Mouse (Mus musculus): ENCODE data around the gene Triap1. TPM values are rescaled to one million over a fixed set of nuclear protein-coding genes. Genes with fewer than 3 reads are reported as not detected.
"Not testable (repeated sequence)": the region's sequence is repeated elsewhere in the genome, so short reads cannot be mapped to it uniquely, and the experiment has no call there.

Gene Triap1
- 64.6 and 65.2 TPM in 2 replicates for polyA plus RNA-seq (2015; fragmentation: Nextera tagmentation; extraction: Ambion mirVana)

DNA sequence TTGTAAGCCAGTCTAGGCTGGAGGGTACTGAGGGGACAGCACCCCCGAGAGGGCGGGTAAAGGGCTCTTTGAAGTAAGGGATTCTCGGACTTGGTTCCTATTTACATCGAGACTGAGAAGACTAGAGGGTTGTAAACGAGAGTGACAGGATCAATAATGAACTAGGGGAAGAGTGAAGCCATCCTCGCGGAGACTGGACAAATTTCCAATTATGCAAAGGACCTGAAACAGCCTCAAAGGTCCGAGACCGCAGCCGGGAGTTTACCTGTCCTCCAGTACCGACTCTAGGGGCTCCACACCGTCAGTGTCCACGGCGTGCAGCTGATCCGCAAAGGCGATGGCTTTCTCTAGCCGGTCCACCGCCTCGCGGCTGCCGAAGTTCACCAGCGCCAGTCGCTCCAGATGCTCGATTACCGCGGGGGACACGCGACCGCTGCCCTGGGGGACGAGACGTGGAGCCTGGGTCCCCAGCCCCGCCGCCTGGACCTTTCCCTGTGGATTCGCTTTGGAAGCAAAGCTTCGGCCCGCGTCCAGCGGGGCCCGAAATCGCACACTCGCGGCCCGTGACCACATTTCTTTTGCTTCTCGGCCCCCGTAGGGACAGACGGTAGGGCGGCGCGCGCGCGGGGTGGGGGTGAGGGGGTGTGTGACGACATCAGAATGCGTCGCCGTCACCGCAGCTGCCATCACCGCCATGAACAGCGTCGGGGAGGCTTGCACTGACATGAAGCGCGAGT is at the start of gene Triap1, which contains the start of gene Gatc:
TSS of gene Triap1 (plus strand) at position 649 of the 737 bp plus-strand sequence.
TSS of gene Gatc (minus strand) at position 602 of the 737 bp plus-strand sequence.
- DNase-seq (ENCODE audit: low spot score), result peak; percentile 90

DNA sequence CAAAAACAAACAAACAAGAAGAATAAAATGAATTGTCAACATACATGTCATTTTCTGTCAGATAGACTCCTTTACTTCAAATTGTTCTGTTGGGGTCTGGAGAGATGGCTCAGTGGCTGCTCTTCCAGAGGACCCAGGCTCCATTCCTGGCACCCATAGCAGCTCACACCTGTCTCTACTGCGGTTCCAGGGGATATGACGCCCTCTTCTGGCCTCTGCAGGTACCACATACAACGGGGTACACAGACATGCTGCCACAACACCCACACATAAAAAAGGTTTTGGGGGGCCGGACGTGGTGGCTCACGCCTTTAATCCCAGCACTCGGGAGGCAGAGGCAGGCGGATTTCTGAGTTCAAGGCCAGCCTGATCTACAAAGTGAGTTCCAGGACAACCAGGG is 46.9 kb upstream of the Triap1 start:
- DNase-seq (ENCODE audit: low spot score), result no peak

DNA sequence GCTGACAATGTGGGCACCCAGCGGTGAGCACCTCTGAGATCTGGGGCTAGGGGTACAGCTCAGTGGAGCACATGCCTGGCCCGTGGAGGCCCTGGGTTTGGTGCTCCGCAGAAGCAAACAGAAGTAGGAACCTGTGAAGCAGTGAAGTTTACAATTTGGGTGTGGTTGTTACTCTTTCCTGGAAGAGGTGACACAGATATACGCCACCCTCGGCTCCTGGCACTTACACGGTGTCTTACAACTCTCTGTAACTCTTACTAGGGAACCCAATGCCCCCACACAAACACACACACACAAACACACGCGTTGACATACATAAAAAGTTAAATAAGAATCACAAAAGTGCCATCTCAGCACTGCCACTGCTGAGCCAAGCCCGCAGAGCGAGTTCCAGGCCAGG is 44.7 kb upstream of the Triap1 start:
- no peak for DNase-seq (ENCODE audit: low spot score)

DNA sequence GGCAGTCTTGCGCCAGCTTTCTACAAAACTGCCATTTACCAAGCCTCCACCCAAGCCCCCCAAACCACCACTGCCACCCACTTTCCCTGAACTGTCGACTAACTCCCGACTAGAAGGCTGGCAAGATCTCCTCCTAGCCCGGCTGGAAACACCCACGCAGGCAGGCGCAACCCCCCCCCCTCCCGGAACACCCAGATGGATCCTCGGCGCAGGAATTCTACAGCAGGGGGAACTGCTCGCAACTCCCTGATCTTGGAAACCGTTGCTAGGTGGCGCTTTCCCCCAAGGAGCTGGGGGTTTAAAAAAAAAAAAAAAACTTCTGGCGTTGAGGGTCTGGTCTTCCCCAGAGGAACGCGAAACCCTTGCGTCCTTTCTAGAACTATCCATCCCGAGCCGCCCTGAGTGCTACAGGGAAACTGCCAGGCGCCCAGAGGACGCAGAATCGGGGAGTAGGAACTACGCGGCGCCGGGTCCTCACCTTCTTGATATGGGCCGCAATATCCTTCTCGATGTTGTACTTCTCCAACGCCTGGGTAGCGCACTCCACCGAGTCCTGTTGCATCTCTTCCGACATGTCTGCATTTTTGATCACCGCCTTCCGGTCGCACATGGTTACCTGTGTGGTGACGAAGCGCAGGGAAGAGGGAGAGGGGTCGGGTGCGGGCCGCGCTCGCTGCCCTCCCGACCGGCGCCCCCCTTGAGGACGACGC is 40.8 kb upstream of the Triap1 start:
- peak; percentile 71 for DNase-seq (ENCODE audit: low spot score)

DNA sequence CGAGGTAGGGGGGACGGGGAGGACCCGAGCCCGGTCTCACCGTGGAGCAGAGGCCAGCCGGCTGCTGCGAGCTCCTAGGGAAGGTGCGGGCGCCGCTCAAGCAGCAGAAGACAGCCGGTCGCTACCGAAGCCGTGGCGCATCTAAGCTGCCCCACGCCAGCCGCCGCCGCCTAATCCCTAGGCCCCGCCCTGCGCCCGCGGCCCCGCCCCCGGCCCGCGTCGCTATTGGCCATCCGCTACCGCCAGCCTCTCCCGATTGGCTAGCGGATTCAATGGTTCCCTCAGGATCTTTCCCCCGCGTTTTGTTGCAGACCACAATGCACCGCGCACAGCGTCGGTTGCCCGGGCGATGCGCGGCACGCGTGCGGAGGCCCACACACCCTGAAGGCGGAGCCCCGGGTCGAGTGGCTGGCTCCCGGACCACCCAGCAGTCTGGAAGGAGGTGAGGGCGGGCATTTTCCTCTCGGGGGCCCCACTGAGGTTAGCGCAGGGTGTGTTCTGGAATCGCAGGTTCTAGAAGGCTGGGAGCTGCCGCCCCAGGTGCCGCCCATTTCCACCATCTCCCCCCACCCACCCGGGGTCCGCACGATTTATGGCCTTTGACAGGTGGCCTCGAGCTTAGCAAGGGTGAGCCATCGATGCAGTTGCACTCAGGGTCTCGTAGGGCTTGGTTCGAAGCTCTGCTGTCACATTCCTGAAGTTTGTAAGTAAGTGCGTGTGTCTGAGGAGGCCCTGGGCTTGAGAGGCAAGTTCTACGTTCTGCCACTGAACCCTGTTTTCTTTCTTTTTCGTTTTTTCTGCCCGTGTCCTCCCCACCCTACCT is 40.0 kb upstream of the Triap1 start, which contains the start of gene Dynll1:
TSS of gene Dynll1 (minus strand) at position 208 of the 823 bp plus-strand sequence.
- peak; percentile 100 for DNase-seq (ENCODE audit: low spot score)

DNA sequence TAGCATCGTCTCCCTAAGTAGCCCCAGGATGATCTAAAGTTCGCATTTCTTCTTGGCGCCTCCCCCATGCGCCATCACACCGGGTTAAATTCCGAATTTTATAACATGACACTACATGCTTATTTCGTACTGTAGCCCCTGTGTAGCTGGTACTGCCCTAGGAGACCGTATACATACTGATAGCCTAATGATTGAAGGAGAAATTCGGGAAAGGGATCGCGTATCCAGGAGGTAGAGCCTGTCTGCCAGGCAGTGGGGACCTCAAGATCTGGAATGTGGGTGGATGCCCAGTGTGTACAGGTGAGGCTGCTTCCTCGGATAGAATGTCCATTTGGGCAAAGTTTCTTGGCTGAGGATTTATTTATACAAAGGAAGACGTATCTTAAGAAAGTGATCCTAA is 39.4 kb upstream of the Triap1 start:
- no peak for DNase-seq (ENCODE audit: low spot score)

DNA sequence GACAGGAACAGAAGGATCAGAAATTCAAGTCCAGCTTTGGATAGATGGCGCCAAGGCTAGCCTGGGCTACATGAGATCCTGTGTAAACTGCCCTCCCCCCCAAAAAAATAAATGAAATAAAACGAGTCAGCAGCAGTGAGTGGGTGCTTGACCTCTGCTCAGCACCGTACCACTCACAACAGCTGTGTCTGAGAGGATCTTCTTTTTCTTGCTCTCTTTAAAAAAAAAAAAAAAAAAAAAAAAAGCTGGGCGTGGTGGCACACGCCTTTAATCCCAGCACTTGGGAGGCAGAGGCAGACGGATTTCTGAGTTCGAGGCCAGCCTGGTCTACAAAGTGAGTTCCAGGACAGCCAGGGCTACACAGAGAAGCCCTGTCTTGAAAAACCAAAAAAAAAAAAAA is 38.8 kb upstream of the Triap1 start:
- not testable (repeated sequence) for DNase-seq (ENCODE audit: low spot score)

DNA sequence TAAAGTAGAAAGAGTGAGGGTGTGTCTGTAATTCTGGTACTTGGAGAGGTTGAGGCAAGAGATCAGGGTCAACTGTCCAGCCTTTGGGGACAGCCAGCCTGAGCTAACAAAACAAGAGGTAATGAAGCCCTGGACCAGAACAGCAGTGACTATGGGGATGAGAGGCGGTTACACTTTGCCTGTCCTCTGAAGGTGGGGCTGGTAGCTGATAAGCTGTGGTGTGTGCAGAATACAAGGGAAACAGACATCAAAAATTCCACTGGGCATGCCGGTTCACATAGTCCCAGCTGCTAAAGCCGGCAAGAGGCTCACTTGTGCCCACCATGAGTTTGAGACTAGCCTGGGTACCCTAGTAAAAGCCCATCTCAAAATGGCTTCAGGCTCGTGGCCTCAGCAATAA is 28.7 kb upstream of the Triap1 start:
- DNase-seq (ENCODE audit: low spot score), result no peak

DNA sequence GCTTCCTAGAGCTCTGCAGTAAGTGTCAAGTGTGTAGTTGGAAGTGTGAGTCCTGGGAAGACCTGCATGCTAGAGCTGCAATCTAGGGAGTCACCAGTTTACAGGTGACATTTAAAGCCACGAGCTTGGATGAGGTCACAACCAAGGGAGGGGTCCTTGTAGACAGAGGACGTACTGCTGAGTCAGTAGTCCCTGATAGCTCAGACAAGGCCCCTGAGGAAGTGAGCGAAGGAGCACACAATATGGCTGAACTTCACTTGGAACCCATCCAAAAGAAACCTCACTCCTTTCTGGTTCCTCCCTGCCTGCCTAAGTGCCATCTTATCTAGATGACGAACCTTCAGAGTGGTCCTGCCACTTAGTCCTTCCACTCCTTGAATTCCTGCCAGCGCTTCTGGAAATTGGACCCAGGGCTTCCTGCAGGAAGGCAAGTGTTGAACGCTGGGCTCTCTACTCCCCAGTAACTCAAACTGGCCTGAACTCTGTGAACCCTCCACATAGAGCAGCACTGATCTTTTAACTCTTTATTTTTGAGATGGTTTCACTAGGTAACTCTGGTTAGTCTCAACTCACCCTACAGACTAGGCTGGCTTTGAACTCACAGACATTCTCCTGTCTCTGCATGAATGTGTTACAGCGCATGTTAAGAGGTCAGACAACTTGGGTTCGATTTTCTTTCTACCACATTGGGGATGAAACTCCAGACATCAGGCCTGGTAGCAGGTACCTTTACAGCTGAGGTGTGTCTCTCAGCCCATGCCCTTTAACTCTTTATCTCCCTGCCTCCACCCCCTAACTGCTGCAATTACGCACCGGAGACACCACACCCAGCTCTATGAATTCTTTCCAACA is 28.0 kb upstream of the Triap1 start:
- no peak for DNase-seq (ENCODE audit: low spot score)

DNA sequence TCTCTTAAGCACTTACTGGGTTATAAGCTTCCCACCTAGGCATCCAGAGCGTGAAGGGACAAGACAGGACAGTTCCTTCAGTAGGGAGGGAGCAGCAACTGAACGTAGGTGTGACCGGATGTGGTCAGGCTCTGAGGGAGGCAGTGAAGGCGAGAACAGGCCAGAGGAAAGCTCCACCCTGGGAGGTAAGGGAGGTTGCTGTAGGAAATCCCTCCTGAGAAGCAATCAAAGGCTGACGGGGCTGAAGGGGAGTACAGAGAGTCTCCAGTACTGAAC is 27.4 kb upstream of the Triap1 start:
- no peak for DNase-seq (ENCODE audit: low spot score)

DNA sequence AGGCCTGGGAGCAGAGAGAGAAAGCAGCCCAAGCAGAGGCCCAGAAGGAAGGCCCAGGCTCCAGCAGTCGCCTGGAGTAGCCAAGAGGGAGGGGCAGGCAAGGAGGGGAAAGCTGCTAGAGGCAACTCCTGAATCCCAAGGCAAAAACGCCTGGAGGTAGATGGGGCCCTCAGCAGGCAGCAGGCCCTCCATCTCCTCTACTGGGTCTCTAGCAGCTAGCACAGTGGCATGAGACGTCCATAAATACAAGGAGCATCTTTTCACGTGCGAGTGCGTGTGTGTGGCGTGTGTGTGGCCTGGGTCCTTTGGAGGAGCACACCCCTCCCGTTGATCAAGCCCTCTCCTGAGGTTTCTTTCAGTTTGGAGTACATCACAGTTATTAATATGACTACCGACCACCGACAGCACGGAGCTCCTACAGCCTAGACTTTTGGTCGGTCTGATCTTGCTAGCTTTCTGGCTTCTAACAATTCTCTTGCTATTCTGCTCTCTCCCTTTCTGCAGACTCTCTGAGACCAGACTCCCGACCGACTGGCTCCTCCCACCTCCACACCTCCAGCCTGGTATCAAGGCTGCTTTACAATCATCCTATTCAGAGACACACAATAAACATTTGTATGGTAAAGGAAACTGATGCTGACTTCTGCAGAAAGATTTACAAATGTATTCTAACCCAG is 23.9 kb upstream of the Triap1 start:
- DNase-seq (ENCODE audit: low spot score), result no peak

DNA sequence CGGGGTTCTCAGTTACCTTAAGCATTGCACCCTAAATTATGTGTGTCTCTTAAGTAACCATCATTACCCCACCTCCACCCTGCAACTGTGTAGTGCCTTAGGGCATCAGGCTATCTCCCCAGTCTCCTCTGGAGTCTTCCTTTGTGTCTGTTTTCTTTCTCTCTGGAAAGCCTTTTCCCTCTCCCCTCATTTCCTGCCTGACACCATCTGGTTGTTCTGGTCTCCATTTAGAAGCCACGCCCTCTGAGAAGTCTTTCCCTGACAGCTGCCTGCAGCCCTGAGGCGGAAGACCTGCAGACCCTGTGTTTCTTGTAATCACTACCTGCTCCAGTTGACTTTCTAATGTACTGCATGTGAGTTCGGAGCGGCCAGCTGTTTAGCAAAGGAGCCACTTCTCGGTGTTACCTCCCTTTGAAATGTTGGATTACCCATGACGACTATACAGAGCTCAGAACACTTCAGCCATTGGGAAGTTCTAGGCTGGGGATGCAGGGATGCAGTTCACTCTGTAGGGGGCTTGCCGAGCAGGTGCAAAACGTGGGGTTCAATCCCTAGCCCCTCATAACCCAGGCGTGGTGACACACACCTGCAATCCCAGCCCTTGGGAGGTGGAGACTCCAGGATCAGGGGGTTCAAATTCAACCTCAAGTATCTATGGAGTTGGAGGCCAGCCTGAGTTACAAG is 23.2 kb upstream of the Triap1 start:
- peak; percentile 67 for DNase-seq (ENCODE audit: low spot score)

DNA sequence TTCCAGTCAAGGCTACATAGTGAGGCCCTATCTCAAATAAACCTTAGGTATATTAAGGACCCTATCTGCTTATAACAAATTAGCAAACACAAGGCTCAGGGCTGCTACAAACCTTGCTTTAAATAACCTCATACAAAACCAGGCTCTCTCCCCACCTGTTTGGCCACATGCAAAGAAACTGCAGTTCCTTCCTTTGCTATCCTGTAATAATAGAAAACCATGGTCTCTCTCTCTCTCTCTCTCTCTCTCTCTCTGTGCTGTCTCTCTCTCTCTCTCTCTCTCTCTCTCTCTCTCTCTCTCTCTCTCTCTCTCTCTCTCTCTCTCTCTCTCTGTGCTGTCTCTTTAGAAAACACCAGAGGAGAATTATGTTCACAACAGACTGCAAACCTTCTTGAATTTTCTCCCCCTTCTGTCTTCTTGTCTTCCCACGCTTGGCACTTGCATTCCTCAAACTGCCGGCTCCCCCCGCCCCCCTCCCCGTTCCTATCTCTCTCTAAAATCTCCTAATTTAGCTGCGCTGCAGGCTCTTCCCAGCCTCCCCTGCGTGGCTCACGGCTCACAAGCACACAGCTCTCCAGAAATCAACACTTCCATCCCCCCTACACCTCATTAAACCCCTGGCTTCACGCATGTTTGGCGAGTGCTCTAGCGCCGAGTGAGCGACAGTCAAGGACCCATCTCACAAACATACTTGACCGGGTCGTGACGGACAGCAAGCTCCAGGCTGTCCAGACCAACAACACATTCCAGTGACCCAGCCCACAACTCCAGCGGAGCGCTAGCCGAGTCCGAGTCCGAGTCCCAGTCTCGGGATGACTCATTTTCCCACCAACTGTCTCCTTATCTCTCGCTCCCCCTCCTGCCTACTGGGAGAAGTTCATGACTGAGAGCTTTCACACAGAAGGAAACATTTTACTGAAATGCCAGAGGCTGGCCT is 21.8 kb upstream of the Triap1 start:
- DNase-seq (ENCODE audit: low spot score), result peak; percentile 59

DNA sequence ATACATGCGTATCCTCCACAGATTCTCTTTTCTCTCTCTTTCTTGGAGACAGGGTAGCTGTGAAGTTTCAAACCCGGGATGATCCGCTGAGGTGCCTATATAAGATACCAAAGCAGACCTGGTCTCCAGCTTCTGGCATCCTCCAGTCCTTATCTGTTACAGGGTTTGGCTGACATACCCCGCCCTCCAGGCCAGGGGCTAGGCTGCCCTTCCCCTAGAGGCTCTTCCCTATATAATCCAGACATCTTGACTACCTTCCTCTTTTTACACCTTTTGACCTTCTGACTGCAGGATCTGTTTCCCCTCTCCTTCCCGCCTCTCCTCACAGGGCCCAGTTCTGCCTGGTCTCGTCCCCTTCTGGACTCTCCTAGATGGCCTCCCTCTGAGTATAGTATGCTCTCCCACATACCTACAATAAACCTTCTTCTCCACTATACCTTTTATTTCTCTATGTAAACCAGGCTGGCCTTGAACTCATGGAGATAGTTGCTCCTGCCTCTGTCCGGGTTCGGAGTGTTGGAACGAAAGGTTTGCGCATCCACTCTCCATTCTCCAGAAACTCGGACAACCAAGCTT is 14.7 kb upstream of the Triap1 start:
- DNase-seq (ENCODE audit: low spot score), result no peak

DNA sequence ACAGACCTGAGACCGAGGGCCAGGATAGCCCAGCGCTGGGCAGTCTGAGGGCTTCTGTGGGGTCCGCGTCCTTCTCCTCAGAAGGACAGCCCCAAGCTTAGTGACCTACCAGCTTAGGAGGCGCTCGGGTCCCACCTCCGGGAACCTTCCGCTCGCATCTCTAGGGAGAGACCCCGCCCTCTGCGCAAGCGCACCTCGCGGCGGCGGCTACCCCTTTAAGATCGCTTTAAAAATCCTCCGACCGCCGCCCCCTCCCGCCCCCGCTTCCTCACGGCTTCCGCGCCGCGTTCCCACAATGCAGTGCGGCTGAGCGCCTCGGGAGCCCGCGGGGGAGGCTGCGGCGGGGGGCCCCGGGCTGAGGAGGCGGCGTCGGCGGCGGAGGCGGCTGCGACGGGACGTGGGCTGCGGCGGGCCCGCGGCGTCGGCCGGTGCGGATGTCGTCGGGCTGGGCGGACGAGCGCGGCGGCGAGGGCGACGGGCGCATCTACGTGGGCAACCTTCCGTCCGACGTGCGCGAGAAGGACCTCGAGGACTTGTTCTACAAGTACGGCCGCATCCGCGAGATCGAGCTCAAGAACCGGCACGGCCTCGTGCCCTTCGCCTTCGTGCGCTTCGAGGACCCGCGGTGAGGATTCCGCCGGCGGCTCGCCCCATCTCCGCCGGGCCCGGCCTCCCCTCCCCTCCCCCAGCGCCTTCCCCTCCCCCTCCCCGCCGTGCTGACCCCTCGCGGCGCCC is 14.0 kb upstream of the Triap1 start, which contains the start of gene Srsf9:
TSS of gene Srsf9 (plus strand) at position 303 of the 735 bp plus-strand sequence.
- peak; percentile 95 for DNase-seq (ENCODE audit: low spot score)

DNA sequence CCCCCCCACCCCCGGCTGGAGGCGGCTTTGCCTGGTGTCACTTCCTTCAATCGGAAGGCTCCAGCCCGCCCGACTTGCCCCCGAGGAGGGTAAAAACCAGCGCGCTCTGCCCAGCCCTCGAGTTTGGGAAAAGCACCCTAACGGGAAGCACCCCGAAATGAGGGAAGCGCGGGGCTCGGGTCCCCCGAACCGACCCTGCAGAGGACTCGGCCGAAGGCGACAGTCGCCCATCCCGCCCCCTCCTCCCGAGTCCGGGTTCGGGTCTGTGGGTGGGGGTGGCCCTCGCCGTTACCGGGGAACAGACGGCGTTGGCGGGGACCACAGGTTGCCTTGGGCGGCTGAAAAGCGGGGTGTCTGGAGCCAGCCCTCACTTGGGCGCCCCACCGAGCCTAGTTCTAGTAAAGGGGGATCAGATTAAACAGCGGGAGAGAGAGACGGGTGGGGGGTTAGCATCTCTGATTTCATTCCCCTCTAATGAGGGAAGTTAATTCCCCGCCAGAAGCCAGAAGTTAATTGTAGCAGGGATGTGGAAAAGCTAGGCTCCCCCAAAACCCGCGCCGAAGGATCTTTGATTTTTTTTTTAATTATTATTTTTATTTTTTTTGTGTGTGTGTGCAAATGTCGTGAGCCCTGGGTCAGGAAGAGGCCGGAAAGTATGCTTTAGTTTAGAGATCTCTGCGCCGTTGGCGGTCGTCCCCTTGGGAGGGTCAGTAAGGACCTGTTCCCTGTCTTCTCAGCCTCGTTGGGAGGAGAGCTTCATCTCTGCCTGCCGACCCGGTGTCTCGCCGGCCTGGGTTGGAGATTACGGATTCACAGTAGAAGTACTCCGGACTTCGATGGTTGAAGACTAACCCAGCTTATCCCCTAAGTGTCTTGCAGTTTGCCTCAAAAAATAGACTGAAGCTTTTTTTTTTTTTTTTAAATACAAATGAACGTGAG is 13.1 kb upstream of the Triap1 start:
- DNase-seq (ENCODE audit: low spot score), result peak; percentile 31
